Mouse (Mus musculus) skeletal muscle tissue, adult 2 months (tissue): ENCODE measurements around the gene Pmm1.

Source experiments
- DNase-seq: peaks from one replicate; pipeline ENCODE4 v3.0.0-alpha.2; 2012; ENCODE audit warnings: low read depth, low spot score

The Pmm1 gene

DNA sequence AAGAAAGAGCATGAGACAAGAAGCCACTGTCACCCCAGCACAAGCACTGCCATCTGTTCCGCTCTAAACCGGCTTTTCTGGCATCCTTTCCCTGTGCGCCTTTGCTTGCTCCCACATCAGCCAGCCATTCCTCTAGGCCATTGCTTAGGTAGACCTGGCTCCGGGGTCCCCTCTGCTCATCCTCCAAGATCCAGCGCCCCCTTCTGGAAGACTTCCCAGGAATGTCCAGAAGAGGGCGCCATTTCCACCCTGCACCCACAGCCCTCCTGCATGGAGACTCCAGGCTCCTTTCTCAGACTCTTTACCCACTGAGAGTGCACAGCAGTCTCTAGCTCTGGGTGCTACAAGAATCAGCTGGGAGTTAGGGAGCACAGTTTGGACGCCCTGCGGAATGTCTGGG, 4.3 kb downstream of the Pmm1 start:
- DNase-seq, result no peak

DNA sequence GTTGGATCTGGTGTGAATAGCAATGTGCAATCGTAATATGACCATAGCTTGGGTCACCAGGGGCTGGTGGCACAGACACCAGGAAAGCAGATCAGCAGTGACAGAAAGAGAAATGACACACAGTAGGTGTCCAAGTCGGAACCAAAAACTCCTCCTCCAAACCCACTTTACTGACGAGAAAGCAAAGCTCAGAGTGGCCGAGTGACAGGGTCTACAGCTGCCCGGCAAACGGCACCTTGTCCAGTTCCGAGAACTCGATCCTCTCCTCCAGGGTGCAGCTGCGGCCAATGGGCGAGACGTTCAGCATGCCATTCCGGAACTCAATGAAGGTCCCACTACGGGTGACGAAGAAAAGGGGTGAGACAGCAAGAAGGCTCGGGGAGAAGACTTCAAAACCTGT, 5.3 kb downstream of the Pmm1 start:
- no peak for DNase-seq

DNA sequence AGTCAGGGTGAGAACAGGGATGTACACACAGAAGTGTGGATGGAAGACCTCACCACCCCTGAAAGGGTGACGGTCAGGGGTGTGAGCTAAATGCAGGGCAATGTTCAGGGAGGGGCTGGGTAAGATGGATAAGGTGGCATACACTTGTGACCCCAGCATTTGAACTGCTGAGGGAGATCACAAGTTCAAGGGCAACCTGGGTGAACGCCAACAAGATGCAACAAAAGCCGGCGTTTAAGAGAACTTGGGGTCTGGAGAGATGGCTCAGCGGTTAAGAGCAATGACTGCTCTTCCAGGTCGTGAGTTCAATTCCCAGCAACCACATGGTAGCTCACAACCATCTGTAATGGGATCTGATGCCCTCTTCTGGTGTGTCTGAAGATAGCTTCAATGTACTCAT, 6.0 kb downstream of the Pmm1 start:
- DNase-seq, result no peak

GRCm38 (mm10) chr15:81954151-81954583, 6.6 kb downstream of the Pmm1 start:
- DNase-seq, result no peak

DNA sequence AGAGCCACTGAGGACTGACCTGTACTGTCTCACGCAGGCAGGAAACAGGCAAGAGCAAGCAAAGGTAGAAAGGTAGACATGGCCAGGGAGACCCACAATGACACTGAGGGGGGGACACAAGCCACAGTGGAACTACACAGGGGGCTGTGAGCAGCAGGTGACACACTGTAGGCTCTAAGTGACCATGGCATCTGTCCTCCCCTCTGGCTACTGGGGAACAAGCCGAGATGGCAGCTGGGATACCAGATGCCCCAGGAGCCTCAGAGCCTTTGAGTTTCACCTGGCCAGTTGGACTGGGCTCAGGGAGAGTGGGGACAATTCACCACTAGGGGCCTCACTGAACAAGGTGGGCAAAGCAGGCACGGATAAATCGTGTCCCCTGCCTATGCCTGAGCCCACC, 8.4 kb downstream of the Pmm1 start:
- DNase-seq, result no peak

DNA sequence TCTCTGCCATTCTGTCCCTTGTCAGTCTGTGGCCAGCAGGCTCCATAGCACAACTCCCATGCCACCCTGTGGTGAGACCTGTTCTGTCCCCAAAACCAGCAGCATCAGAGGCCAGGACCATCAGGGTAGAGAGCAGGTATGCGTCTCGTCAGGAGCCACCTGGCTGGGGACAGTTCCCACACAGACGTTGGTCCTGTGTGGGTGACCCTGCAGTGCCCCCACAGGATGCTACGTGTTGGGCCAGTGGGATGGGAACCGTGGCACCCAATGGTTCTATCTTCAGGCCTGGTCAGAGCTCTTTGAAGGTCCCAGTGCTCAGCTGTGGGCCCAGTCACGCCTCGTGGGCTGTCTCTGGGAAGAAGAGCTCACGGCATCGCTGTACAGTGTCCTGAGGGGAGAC, 9.6 kb downstream of the Pmm1 start:
- no peak for DNase-seq

DNA sequence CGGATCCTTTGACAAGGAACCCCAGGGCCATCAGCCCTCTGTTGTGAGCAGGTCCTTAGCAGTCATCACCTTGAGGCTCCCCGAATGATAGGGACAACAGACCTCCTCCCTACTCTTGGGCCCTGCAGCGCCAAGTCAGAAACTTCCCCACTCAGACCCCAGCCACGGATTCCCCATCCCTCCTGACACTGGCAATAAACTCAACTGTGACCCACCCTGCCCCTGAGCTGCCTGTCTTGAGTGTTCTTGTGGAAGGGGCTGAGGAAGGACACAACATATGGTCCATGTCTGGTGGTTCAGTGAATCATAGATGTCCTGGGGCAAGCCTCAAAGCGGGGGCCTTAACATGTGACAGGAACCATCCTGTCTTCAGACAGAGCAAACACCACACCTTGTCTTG, 10.0 kb downstream of the Pmm1 start:
- no peak for DNase-seq

- no peak for DNase-seq
These were observed 11.1 kb downstream of the Pmm1 start for GRCm38 (mm10) chr15:81949476-81950131.

DNA sequence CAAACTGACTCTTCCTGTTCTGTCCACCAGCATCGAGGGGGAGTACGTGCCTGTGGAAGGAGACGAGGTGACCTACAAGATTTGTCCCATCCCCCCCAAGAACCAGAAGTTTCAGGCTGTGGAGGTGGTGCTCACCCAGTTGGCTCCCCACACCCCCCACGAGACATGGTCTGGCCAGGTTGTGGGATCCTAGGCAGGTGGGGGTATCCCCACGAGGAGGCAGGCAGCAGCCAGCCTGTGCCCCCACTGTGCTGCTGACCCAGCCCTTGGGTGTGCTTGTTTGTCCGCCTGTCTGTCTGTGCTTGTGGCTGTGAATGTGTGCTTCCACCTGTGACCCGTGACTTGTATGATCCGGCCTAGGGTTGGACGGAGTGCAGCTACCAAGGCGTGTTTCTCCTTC, 11.7 kb downstream of the Pmm1 start:
- DNase-seq, result no peak

DNA sequence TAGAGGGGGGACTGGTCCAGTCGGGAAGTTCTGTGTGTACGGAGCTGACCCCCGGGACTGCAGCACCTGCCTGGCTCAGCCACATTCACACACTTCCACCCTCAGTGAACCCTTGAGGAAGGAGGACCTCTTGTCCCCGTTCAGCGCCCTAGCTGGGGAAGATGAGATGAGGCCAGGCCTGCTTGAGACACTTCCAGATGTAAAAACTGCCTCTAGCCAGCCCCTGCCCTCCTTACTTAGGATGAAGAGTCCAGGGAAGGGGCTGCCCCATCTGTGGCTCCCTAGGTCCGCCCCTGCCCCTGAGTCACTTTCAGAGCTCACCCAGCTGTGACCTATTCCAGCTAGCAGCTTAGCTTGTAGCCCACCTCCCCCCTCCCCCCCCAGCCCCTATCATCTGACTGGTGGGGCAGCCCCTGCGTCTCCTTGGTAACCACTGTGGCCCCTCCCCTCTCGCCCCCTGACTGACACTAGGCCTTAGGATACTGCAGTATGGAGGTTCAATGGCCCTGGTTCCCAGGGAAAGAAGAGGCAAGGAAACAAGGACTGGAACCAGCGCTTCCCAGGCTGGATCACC, 17.5 kb downstream of the Pmm1 start:
- DNase-seq, result no peak

- DNase-seq, result no peak
These were observed 19.7 kb downstream of the Pmm1 start for GRCm38 (mm10) chr15:81941010-81941409.

GRCm38 (mm10) chr15:81940219-81940618, 20.5 kb downstream of the Pmm1 start:
- DNase-seq, result no peak

- no peak for DNase-seq
These were observed 21.0 kb downstream of the Pmm1 start for GRCm38 (mm10) chr15:81939774-81940173.

DNA sequence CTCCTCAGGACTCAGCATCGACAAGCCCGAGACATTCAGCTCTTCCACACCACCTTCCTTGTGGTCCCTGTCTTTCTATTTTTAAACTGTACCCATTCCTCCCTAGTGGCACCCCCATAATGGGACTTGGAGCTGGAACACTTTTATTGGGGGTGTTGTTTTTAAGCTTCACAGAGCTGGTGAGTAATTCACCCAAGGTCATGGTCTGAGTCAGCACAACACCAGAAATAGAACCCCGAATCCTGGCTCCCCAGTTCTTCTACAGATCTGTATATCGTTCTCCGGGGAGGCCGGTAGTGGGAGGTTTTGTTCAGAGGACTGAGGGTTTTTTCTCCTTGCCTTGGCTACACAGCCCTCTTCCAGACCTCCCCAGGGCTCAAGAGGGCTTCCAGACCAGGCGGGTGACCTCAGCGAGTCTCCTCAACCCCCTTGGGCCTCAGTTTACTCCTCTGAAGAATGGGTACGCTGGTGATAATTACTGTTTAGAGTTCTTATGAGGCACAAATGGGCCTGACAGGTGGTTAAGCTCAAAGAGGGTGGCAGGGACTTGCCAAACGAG, 21.5 kb downstream of the Pmm1 start:
- DNase-seq, result no peak

DNA sequence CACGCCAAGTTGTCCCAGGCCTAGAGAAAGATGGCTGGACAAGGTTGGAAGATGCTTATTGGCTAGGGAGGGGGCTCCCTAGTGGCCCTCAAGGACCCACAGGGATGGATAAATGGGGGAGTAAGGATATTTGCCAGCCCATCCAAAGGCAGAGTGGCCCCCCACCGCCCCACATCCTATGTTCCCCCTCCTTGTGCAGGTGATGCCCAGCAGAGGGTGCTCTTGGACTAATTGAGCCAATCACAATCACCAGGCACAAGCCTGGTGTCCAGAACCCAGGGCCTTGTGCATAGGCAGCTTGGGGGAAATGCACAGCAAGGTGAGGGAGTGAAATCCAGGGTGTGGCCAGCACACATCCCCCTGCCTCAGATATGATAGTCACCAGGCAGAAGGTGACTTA, 22.5 kb downstream of the Pmm1 start:
- no peak for DNase-seq

DNA sequence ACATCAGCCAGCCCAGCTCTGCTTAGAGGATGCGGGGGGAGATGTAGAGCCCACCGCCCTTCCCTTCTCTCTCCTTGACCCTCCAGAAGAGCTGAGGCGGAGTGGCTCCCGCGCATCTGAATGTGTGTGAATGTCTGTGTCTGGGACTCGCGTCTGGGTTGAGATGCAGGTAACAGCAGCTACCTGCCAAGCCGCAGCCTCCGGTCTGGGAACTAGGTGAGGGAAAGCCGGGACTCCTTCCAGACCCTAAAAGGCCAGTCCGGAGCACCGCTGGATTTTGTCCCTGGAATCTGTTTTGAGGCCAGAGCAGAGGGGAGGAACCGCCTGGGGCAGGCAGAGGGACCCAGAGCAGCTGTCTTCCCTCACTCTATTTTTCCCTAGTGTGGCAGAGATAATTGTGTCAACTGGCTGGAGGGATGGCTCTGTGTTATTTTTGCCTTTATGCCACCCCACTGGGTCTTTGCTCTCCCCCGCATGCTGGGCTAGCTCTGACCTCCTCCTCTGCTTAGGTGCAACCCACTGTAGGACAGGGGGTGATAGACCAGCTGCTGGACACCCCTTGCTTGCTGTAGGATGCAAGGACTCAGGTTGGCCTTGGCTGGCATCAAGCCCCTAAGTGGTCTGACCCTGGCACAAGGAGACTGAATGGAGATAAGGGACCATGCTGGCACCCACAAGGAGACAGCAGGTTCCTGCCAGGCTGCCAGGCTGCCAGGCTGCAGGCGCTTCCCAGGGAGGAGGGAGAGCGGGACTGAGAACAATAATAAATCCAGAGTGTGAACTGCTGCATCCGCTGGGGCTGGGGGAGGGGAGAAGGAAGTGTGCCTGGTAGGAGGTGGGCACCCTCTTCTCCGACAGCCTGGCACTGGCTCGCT, 23.4 kb downstream of the Pmm1 start:
- no peak for DNase-seq

GRCm38 (mm10) chr15:81936679-81937078, 24.1 kb downstream of the Pmm1 start, which contains the start of gene Csdc2:
TSS of gene Csdc2 (plus strand) at chr15:81936759.
- no peak for DNase-seq

DNA sequence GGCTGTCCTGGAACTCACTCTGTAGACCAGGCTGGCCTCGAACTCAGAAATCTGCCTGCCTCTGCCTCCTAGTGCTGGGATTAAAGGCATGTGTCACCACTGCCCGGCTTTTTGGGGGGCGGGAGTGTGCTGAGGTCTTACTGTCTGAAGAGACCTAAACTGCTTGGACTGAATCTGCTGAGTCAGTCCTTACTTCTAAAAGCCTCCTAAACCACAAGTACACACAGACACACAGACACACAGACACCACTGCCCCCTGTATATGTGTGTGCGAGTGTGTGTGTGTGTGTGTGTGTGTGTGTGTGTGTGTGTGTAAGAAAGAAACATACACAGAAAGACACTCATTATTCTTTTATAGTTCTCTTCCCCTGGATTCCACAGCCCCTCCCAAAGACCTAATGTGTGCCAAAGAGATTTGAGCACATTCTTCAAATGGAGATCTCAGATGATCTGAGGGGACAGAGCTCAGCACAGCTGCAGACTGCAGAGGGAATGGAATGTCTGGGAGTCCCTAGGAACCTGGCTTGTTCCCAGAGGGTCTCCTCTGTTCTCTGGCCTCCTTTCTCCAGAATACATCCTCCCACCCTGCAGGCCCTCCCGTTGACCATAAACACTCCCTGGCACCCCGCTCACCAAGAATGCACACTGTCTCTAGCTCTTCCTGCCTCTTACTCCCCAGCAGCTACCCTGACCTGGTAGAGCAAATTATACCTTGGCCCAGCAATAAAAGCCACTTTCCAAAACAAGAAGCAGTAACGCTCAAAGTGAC, 24.7 kb downstream of the Pmm1 start:
- no peak for DNase-seq

DNA sequence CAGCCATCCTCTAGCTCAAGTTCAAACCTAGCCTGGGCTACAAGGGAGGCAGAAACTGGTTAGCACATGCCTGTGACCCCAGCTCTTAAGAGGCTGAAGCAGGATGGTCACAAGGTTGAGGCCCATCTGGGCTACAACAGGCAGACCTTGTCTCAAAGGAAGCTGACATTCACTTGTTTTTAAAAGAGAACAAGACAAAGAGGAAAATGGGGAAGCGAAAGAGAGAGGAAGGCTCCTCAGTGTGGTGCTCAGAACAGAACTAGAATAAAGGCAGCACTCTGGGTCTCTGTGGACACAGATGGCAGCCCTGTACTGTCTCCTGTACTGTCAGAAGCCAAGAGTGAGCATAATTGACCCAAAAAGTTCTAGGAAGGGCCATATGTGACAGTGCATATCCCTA, 26.7 kb downstream of the Pmm1 start:
- DNase-seq, result no peak

DNA sequence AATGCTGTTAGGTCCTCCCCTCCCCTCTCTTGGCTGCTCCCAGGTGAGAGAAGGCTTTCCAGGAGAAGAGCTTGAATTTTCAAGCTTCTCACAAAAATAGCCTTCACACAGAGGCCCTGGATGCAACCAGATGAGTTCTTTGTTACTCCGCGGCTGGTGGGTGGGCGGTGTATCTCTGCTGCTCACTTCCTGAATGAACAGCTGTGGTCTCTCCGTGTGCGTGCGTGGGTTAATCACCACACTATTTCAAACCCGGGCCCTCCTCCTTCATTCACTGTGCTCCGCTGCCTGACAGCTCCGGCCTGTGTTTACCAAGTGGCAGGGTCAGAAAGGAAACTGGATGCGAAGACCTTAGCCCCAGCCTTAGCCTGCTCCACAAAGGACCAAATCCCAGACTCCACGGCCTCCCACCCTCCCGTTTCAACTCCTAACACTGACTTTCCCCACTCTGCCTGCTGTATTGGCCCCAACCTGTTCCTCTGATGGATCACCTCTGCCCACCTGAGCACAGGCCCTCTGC, 27.7 kb downstream of the Pmm1 start:
- DNase-seq, result no peak

DNA sequence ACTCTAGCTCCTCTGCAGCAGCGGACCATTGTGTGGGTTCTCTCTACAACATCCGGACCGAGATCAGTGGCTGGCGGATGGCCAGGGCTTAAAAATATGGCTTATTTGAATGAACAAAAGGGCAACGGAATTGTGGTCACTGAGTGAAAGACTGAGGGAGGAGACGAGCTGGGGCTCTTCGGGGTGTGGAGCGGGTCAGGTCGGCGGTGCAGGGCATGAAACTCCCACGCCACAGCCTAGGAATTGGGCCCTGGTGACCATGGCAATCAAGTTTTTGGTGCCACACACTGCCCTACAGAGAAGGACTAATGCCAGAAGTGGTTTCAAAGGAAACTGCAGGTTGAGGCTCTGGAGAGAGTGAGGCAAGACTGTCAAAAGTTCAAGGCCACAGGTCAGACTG, 32.5 kb downstream of the Pmm1 start:
- DNase-seq, result no peak
